Mouse (Mus musculus) olfactory bulb, adult 2 months (tissue): ENCODE measurements around the gene Tnk2. TPM values are rescaled to one million over a fixed set of nuclear protein-coding genes. Genes with fewer than 3 reads are reported as not detected.

Experiments used
- H3K27ac ChIP-seq: fragments of 200-500 bp; 2 replicates; pipeline ENCODE4 v1.5.1; 2012; ENCODE audit warnings: low read depth, low read length; ENCODE audit not compliant: insufficient read depth
- H3K4me1 ChIP-seq: fragments of 200-500 bp; 2 replicates; pipeline ENCODE4 v1.6.1; 2012; ENCODE audit warnings: low read length; ENCODE audit not compliant: control insufficient read depth, insufficient read depth
- H3K4me3 ChIP-seq: fragments of 200-500 bp; 2 replicates; pipeline ENCODE4 v1.5.1; 2012; ENCODE audit warnings: mild to moderate bottlenecking, low read depth, low read length, moderate library complexity; ENCODE audit not compliant: insufficient read depth
- CTCF ChIP-seq: fragments of 200-500 bp; IDR thresholded peaks from 2 replicates; pipeline ENCODE4 v1.5.1; 2012; ENCODE audit warnings: low read depth, mild to moderate bottlenecking, low read length, moderate library complexity; ENCODE audit not compliant: insufficient read depth
- POLR2A ChIP-seq: fragments of 200-500 bp; IDR thresholded peaks from 2 replicates; pipeline ENCODE4 v1.6.1; 2012; ENCODE audit warnings: mild to moderate bottlenecking, low read depth, low read length, moderate library complexity; ENCODE audit not compliant: insufficient read depth
- WGBS: fragments of 180-500 bp; shearing (Covaris S2); methylation state at CpG from one replicate; pipeline ENCODE4 v1.1.7; 2018; 5-methylcytosine and 5-hydroxymethylcytosine counted together
- polyA plus RNA-seq: library from polyadenylated mRNA; stranded (reverse); fragments of >200 nt; gene quantifications from 2 replicates; pipeline ENCODE4 v1.2.4, GENCODE M21; 2012; ENCODE audit warnings: low replicate concordance; ENCODE audit not compliant: missing spikeins, insufficient read depth, insufficient read length

Gene Tnk2
- polyA plus RNA-seq, 1 experiment, result not detected

DNA sequence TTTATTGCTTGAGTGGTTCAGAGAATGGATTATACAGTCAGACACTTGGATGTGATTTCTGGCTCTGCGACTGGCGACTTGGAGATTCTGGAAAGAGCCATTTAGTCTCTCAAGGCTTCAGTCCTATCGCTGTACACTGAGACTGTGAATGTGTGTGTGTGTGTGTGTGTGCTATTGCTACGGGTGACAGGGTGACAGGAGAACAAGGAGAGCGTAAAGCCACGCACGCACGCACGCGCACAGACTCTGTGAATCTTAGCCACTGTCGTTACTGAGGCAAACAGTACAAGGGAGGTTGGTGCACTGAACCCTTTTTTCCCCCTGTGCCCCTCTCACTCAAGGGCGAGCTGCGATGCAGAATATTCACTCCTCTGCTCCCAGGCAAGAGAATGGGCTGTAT lies 1.4 kb upstream of the Tnk2 start:
- WGBS, result 21% methylated on average over 13 of the region's 13 CpGs
- Histone ChIP-seq H3K4me1 (peaks cover 25% of the 10 kb centered on the region), H3K4me3 (no peak overlapping the region), H3K27ac (0 out of 2 replicates have a peak overlapping the region, but pooled peaks have one; percentile 12)
- TF ChIP-seq POLR2A, result no peak
- TF ChIP-seq CTCF, result no peak

DNA sequence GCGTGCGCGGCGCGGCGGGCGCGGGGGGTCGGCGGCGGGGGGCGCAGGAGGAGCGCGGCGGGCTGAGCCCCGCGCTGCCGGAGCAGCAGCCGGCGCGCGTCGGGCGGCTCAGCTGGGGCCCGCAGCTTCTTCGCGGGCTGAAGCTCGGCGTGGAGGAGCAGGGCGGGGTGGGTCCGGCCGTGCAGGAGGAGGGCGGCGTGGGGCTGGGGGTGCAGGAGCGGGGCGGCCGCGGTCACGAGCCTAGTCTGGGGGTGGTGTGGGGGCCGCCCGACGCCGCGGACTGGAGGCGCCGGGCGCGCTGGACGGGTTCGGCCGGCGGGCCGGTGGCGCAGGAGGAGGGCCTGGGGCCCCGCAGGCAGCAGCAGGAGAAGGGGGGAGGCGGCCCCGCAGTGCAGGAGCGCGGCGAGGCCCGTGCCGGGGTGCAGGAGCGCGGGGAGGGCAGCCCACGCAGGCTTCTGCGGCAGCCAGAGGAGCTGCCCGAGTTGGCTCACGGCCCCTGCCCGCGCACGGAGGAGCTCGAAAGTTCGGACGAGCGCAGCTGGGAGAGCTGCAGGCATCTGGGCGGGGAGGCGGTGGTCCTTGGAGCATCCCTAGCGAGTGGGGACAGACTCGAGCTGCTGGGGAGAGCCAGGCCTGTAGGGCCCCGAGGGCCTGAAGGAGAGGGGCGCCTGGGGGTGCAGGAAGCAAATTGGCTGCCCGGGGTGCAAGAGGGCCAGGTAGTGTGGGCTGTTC lies 561 bp downstream of the Tnk2 start:
- TF ChIP-seq CTCF (no peak), POLR2A (no peak; the same call in 1 of the 2 replicates)
- Histone ChIP-seq H3K27ac (peak overlapping the region; percentile 18; the same call in 1 of the 2 replicates), H3K4me1 (peaks cover 24% of the 10 kb centered on the region), H3K4me3 (peak overlapping the region; percentile 62)
- WGBS, result 2% methylated on average over 76 of the region's 82 CpGs

DNA sequence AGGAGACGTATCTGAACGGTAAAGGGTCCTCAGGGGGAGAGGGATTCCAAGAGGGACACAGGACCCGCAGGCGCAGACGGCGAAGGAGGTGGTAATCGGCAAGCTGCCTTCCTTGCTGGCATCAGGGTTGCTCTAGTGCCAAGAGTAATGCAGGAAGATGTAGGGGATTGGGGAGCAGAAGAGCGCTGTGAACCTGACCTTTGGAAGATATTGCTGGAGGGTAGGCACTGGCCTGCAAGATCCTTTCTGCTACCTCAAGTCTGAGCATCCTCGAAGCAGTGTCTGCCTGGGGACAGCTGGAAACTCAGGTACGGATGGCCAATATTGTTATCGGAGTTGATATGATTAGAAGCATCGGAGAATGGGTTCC lies 1.1 kb downstream of the Tnk2 start:
- H3K27ac ChIP-seq, result peak overlapping the region; percentile 18; the same call in 1 of the 2 replicates
- TF ChIP-seq POLR2A (no peak), CTCF (no peak)
- peak overlapping the region; percentile 62 for H3K4me3 ChIP-seq
- peaks cover 24% of the 10 kb centered on the region for H3K4me1 ChIP-seq
- 11% methylated on average over 12 of the region's 12 CpGs for WGBS

DNA sequence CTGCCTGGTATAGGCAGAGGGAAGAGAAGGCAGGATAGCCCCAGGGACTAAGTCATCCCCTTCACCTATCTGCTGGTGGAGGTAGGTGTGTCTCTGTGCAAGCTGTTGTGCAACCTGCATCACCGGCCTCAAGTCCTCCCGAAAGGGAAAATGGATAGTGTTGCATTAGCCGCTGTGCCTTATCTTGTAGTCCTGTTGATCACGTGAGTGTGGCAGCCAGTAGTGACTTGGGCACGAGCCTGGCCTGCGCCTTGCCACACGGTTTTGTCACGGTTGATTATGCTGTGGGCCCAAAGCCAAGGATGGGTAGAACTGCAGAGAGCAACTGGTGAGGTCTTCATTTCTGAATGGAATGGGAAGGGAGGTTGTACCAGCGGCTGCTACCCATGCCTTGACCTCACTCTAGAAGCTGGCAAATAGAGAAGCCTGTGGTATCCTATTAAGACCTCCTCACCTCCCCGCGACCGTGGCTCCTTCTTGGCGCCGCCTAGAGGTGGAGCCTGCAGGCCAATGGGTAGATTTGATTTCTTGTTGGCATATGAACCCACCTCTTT lies 1.8 kb downstream of the Tnk2 start:
- Histone ChIP-seq H3K4me3 (peak overlapping the region; percentile 62), H3K4me1 (peaks cover 24% of the 10 kb centered on the region), H3K27ac (no peak overlapping the region)
- TF ChIP-seq CTCF (0 out of 2 replicates have a peak, but pooled peaks have one; percentile 12), POLR2A (no peak)
- 8% methylated on average over 14 of the region's 14 CpGs for WGBS

DNA sequence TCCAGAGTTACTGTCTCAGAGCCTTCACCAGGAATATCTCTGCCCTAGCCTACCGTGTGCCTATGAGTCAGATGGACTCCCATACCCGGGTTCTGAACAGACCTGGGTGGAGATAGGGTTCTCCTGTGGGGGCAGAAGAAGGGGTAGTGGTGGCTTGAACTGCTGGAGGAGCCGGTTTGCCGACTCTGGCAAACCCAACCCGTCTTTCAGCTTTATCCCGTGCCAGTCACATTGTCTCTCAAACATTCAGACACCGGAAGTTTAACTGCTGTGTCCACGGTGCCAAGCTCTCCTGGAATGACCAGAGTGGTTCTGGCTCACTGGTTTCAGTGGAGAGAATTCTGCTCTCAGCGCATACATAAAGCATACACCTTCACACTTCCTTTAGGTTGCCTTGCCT lies 2.3 kb downstream of the Tnk2 start:
- 44% methylated on average over 9 of the region's 9 CpGs for WGBS
- peak overlapping the region; percentile 62 for H3K4me3 ChIP-seq
- no peak for TF ChIP-seq CTCF
- TF ChIP-seq POLR2A, result no peak
- H3K4me1 ChIP-seq, result peaks cover 24% of the 10 kb centered on the region
- no peak overlapping the region for H3K27ac ChIP-seq

DNA sequence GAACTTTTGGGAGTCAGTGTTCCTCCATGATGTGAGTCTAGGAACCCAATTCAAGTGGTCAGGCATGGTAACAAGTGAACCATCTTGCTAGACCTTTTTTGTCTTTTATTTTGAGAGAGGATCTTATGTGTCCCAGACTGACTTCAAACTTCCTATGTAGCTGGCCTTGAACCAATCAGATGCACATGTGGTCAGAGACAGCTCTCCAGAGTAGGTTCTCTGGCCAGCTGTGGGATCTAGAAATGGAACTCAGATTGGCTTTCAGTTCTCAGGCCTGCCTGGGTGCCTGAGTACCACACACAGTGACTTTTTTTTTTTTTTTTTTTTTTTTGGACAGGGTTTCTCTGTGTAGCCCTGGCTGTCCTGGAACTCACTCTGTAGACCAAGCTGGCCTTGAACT lies 4.0 kb downstream of the Tnk2 start:
- no peak for TF ChIP-seq POLR2A
- TF ChIP-seq CTCF, result no peak
- Histone ChIP-seq H3K27ac (no peak overlapping the region), H3K4me3 (no peak overlapping the region), H3K4me1 (peaks cover 22% of the 10 kb centered on the region)

DNA sequence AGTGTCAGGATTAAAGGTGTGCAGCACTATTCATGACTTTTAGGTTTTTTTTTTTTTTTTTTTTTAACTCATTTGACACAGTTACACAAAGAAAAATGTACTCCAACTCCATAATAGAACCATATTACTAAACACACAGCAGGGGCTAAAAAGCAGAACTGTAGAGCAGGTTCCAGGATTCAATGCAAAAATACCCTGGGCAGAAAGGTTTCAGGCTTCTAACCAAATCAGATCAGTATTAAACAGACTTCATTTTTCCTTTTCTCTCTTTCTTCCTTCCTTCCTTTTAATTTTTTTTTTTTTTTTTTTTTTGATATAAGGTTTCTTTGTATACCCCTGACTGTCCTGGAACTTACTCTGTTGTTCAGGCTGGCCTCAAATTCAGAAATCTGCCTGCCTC lies 6.8 kb downstream of the Tnk2 start:
- H3K4me3 ChIP-seq, result no peak overlapping the region
- no peak overlapping the region for H3K27ac ChIP-seq
- TF ChIP-seq POLR2A, result no peak
- no peak for TF ChIP-seq CTCF
- H3K4me1 ChIP-seq, result peaks cover 21% of the 10 kb centered on the region

DNA sequence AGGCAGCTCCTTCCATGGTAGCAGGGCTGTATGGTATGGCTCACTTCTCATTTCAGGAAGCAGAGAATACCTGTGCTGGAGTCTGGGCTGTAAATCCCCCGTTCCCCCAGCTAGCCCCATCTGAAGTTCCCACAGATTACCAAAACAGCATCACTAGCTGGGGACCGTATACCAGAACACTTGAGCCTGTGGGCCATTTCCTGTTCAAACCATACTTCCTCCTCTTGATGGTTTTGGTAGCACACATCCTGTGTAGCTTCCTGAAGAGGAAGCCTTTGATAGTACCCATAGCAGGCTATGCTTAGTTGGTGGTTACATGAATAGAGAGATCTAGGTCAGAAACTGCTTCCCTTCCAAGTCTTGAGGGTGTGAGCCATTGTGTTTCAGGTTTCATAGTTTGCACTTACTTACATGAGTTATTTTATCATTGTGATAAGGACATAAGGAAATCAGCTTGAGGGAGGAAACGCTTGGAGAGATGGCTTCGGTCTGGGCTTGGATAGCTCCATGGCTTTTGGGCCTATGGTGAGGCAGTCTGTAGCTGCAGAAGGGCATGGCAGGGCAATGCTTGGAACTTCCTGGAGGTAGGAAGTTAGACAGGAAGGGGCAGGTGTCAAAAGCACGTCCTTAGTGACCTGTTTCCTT lies 7.4 kb downstream of the Tnk2 start:
- Histone ChIP-seq H3K4me3 (no peak overlapping the region), H3K4me1 (peaks cover 18% of the 10 kb centered on the region), H3K27ac (no peak overlapping the region)
- 92% methylated on average over 5 of the region's 5 CpGs for WGBS
- TF ChIP-seq CTCF (no peak), POLR2A (no peak)

DNA sequence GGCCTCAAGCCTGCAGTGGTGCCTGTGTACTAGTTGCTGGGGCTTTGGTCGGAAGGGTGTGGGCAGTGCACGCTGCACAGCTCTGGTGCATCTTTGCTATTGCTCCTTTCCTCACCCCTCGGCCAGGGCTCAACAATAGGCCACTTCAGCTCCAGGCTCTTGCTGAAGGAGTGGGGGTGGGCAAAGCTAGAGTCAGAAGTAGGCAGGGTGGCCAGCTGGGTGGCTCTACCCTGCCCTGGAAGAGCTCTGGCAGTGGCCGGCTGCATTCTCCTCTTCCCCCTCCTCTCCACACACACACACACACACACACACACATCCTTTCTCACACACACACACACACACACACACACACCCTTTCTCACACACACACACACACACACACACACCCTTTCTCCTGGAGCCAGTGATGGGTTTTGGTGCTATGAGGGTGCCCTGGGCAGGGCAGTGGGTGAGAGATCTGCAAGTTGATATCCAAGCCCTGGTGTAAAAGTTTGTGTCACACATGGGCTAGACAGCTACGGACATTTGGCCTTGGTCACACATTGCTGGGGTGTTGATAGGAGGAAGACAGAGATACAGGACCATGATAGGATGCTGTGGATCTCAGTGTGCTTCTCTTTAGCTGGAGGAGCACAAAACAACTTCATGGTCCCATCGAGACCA lies 10.5 kb downstream of the Tnk2 start:
- Histone ChIP-seq H3K4me3 (no peak overlapping the region), H3K4me1 (peaks cover 34% of the 10 kb centered on the region), H3K27ac (no peak overlapping the region)
- TF ChIP-seq CTCF (no peak), POLR2A (no peak)
- WGBS, result 71% methylated on average over 6 of the region's 6 CpGs
